Mouse (Mus musculus): ENCODE measurements around the gene Gm19668.
"Not testable (repeated sequence)": the region's sequence is repeated elsewhere in the genome, so short reads cannot be mapped to it uniquely, and the experiment has no call there.

The Gm19668 gene

DNA sequence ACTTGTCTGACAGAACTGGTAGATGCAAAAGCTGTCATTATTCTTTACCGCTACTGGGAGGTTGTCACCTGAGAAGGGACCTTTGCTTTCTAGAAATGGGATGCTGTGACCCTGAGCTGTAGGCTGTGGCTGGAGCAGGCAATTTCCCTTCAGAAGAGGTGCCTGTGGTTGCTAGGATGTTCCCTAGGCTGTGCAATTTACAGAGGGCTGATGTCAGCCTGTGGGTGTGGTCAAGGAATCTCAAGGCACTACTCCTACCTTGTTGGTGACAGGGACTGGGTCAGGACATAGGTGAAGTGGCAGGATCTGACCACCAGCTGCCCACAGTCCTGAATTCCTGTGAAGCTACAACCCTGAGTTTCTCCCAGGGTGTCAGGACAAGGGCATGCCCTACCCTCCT, 29.2 kb downstream of the Gm19668 start:
- DNase-seq (ENCODE audit: low read depth): no peak

DNA sequence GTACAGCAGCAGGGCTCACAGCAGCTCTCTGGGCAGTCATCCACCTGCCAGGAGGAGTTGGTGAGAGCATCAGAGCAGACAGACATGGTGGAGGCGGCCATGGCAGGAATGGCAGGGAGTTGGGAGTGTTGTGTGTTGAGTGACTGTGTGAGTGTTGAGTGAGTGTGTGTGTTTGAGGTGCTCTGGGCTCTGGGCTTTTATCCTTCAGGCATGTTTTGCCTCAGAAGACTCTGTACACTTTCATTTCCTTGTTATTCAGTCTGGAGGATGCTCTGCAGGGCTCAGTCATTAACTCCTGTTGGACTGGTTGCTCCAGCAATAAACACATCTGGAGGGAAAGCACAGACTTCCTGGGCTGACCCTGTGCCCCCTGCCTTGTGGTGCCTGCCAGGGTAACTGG, 39.4 kb downstream of the Gm19668 start, which contains the start of gene Gm3233:
Gm3233 (minus strand) TSS at position 101 of the 400 bp plus-strand sequence.
- not testable (repeated sequence) for DNase-seq (ENCODE audit: low read depth)

DNA sequence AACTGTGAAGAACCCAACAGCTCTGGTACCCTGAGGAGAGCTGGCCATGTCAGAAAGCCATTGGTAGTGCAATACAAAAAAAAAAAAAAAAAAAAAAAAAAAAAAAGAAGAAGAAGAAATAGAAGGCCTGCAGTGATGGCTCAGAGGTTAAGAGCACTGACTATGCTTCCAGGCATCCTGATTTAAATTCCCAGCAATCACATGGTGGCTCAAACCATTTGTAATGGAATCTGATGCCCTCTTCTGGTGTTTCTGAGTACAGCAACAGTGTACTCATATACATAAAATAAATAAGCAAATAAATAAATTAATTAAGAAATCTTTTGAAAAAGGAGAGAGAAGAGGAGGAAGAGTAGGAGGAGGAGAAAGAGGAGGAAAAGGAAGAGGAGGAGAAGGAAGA, 45.5 kb downstream of the Gm19668 start:
- peak; percentile 2 for DNase-seq (ENCODE audit: low read depth)

DNA sequence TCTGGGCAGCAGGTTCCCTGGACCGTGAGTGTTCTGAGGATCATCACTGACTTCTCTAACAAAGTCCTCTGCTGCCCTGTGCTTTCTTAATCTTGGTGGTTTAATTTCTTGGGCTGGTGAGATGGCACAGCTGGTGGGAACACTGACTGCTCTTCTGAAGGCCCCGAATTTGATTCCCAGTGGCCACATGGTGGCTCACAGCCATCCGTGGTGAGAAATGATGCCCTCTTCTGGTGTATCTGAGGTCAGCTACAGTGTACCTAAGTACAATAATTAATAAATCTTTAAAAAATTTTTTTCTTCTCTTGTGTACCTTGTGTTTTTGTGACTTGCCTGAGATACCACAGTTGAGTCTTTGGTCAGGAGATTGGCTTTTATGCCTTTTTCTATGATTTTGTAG, 46.6 kb downstream of the Gm19668 start:
- DNase-seq (ENCODE audit: low read depth): not testable (repeated sequence)

DNA sequence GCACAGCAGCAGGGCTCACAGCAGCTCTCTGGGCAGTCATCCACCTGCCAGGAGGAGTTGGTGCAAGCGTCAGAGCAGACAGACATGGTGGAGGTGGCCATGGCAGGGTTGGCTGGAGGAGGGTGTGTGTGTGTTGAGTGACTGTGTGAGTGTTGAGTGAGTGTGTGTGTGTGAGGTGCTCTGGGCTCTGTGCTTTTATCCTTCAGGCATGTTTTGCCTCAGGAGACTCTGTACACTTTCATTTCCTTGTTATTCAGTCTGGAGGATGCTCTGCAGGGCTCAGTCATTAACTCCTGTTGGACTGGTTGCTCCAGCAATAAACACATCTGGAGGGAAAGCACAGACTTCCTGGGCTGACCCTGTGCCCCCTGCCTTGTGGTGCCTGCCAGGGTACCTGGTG, 47.7 kb downstream of the Gm19668 start, which contains the start of gene Gm9736:
Gm9736 (minus strand) TSS at position 101 of the 400 bp plus-strand sequence.
- not testable (repeated sequence) for DNase-seq (ENCODE audit: low read depth)

DNA sequence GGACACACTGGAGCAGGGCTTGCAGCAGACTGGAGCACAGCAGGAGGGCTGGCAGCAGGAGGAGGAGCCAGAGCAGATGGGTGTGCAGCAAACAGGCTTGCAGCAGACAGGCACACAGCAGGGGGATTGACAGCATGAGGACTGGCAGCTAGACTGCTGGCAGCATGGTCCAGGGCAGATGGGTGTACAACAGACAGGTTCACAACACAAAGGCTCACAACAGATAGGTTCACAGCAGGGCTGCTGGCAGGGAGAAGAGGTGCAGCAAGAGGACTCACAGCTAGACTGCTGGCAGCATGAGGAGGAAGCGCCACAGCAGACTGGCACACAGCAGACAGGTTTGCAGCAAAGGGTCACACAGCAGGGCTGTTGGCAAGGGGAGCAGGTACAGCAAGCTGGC, 48.2 kb downstream of the Gm19668 start:
- not testable (repeated sequence) for DNase-seq (ENCODE audit: low read depth)

Measured in naive thymus-derived CD4-positive, alpha-beta T cell, adult 2 months (primary cell).